Mouse (Mus musculus): ENCODE results near the gene Psmg3.
A peak's percentile ranks its signal among the peaks of the same experiment; 100 is the strongest.

- TF ChIP-seq CTCF (IDR thresholded peaks at IDR 0.05; ENCODE audit: control insufficient read depth, insufficient read depth, low read length) (no peak), POLR2A (IDR thresholded peaks at IDR 0.05; ENCODE audit: borderline replicate concordance, control insufficient read depth, low read depth, low read length) (0 out of 2 replicates have a peak, but pooled peaks have one; percentile 10)
These were observed 49.7 kb downstream of the Psmg3 start for GRCm38 (mm10) chr5:139776966-139777365.
